Mouse (Mus musculus) midbrain, embryonic 13.5 days (tissue): ENCODE results near the gene Gm20425. TPM values are rescaled to one million over a fixed set of nuclear protein-coding genes. Genes with fewer than 3 reads are reported as not detected.
"Not testable (repeated sequence)": the region's sequence is repeated elsewhere in the genome, so short reads cannot be mapped to it uniquely, and the experiment has no call there.

Source experiments
- ATAC-seq: fragments of 200-750 bp; cut with Nextera tagmentation; 2 replicates; pipeline ENCODE4 v1.8.0; 2017; ENCODE audit warnings: mild to moderate bottlenecking, moderate TSS enrichment, moderate library complexity
- H3K27ac ChIP-seq: fragments of 300-500 bp; sonication (generic); 2 replicates; pipeline ENCODE4 v1.5.1; 2015; ENCODE audit warnings: inconsistent platforms, mild to moderate bottlenecking, moderate library complexity
- H3K27me3 ChIP-seq: fragments of 300-500 bp; sonication (generic); 2 replicates; pipeline ENCODE4 v1.6.1; 2015; ENCODE audit warnings: mild to moderate bottlenecking, inconsistent platforms
- H3K36me3 ChIP-seq: fragments of 300-500 bp; sonication (generic); 2 replicates; pipeline ENCODE4 v1.6.1; 2015; ENCODE audit warnings: mild to moderate bottlenecking, inconsistent platforms
- H3K4me1 ChIP-seq: fragments of 300-500 bp; sonication (generic); replicated peaks from 2 replicates; pipeline ENCODE4 v1.6.1; 2015; ENCODE audit warnings: inconsistent platforms
- H3K4me2 ChIP-seq: fragments of 300-500 bp; sonication (generic); replicated peaks from 2 replicates; pipeline ENCODE4 v1.6.1; 2015; ENCODE audit warnings: moderate library complexity, mild to moderate bottlenecking, inconsistent platforms
- H3K4me3 ChIP-seq: fragments of 300-500 bp; sonication (generic); replicated peaks from 2 replicates; pipeline ENCODE4 v1.5.1; 2015; ENCODE audit warnings: mild to moderate bottlenecking, inconsistent platforms
- H3K9ac ChIP-seq: fragments of 300-500 bp; sonication (generic); replicated peaks from 2 replicates; pipeline ENCODE4 v1.6.1; 2015; ENCODE audit warnings: mild to moderate bottlenecking, inconsistent platforms
- H3K9me3 ChIP-seq: fragments of 300-500 bp; sonication (generic); 2 replicates; pipeline ENCODE4 v1.6.1; 2016; ENCODE audit warnings: mild to moderate bottlenecking, inconsistent platforms
- WGBS: fragments of 180-500 bp; shearing (Covaris S2); methylation state at CpG from one replicate; pipeline ENCODE4 v1.1.7; 2015; 5-methylcytosine and 5-hydroxymethylcytosine counted together
- polyA plus RNA-seq: library from polyadenylated mRNA; unstranded; fragments of >200 nt; fragmentation: Nextera tagmentation; extraction: Ambion mirVana; gene quantifications from 2 replicates; pipeline ENCODE4 v1.2.1, GENCODE M21; 2015

Gene Gm20425
- polyA plus RNA-seq, 1 experiment from 2014 or later: not detected

GRCm38 (mm10) chr9:103180807-103181565, 49.1 kb downstream of the Gm20425 start:
- no peaks in the 10 kb centered on the region for H3K9me3 ChIP-seq
- WGBS: 5% methylated on average over 20 of the region's 20 CpGs
- H3K27me3 ChIP-seq: no peaks in the 10 kb centered on the region
- peaks cover 13% of the 10 kb centered on the region for H3K4me1 ChIP-seq
- peak; percentile 82 for ATAC-seq
- peak overlapping the region; percentile 56 for H3K4me2 ChIP-seq
- peaks cover 57% of the 10 kb centered on the region for H3K36me3 ChIP-seq
- H3K9ac ChIP-seq: peak overlapping the region; percentile 56
- peak overlapping the region; percentile 32 for H3K4me3 ChIP-seq
- H3K27ac ChIP-seq: peak overlapping the region; percentile 53

GRCm38 (mm10) chr9:103180303-103180702, 49.8 kb downstream of the Gm20425 start:
- H3K4me1 ChIP-seq: peaks cover 13% of the 10 kb centered on the region
- no peaks in the 10 kb centered on the region for H3K27me3 ChIP-seq
- ATAC-seq: no peak
- peak overlapping the region; percentile 53 for H3K27ac ChIP-seq
- 80% methylated on average over 3 of the region's 3 CpGs for WGBS
- no peak overlapping the region for H3K4me3 ChIP-seq
- H3K4me2 ChIP-seq: peak overlapping the region; percentile 56
- no peaks in the 10 kb centered on the region for H3K9me3 ChIP-seq
- H3K9ac ChIP-seq: peak overlapping the region; percentile 56
- peaks cover 64% of the 10 kb centered on the region for H3K36me3 ChIP-seq

- Histone ChIP-seq H3K9ac (no peak overlapping the region), H3K27me3 (no peaks in the 10 kb centered on the region), H3K4me1 (peaks cover 8% of the 10 kb centered on the region), H3K9me3 (no peaks in the 10 kb centered on the region), H3K4me2 (no peak overlapping the region), H3K4me3 (no peak overlapping the region), H3K36me3 (peaks cover 79% of the 10 kb centered on the region), H3K27ac (no peak overlapping the region)
- WGBS: 97% methylated on average over 7 of the region's 7 CpGs
- ATAC-seq: no peak
These were observed 54.4 kb downstream of the Gm20425 start for GRCm38 (mm10) chr9:103175692-103176091.

GRCm38 (mm10) chr9:103174771-103175519, 55.2 kb downstream of the Gm20425 start:
- no peak overlapping the region for H3K9ac ChIP-seq
- peaks cover under 1% of the 10 kb centered on the region; the same call in 1 of the 2 replicates for H3K4me1 ChIP-seq
- no peak overlapping the region for H3K4me2 ChIP-seq
- no peaks in the 10 kb centered on the region for H3K27me3 ChIP-seq
- no peaks in the 10 kb centered on the region for H3K9me3 ChIP-seq
- no peak overlapping the region for H3K27ac ChIP-seq
- peaks cover 85% of the 10 kb centered on the region for H3K36me3 ChIP-seq
- H3K4me3 ChIP-seq: no peak overlapping the region
- no peak for ATAC-seq
- 66% methylated on average over 6 of the region's 6 CpGs for WGBS

GRCm38 (mm10) chr9:103168771-103169170, 61.3 kb downstream of the Gm20425 start:
- H3K4me2 ChIP-seq: no peak overlapping the region
- H3K27ac ChIP-seq: no peak overlapping the region
- no peak overlapping the region for H3K9ac ChIP-seq
- WGBS: 81% methylated on average over 7 of the region's 7 CpGs
- no peaks in the 10 kb centered on the region for H3K9me3 ChIP-seq
- ATAC-seq: no peak
- no peak overlapping the region for H3K4me3 ChIP-seq
- H3K27me3 ChIP-seq: no peaks in the 10 kb centered on the region
- H3K36me3 ChIP-seq: peaks cover 93% of the 10 kb centered on the region
- H3K4me1 ChIP-seq: no peaks in the 10 kb centered on the region

GRCm38 (mm10) chr9:103168046-103168445, 62.1 kb downstream of the Gm20425 start:
- no peak overlapping the region for H3K4me2 ChIP-seq
- 0 out of 2 replicates have a peak, but pooled peaks cover 5% of the 10 kb centered on the region for H3K4me1 ChIP-seq
- WGBS: 63% methylated on average over 6 of the region's 6 CpGs
- no peak overlapping the region for H3K27ac ChIP-seq
- no peak overlapping the region for H3K4me3 ChIP-seq
- H3K27me3 ChIP-seq: no peaks in the 10 kb centered on the region
- no peak overlapping the region for H3K9ac ChIP-seq
- H3K9me3 ChIP-seq: no peaks in the 10 kb centered on the region
- ATAC-seq: peak; percentile 53
- H3K36me3 ChIP-seq: peaks cover 93% of the 10 kb centered on the region

- WGBS: 66% methylated on average over 15 of the region's 15 CpGs
These were observed 66.3 kb downstream of the Gm20425 start for GRCm38 (mm10) chr9:103163806-103164205.

GRCm38 (mm10) chr9:103155158-103155557, 74.9 kb downstream of the Gm20425 start:
- H3K4me3 ChIP-seq, H3K9ac ChIP-seq, H3K27me3 ChIP-seq, H3K27ac ChIP-seq, H3K4me2 ChIP-seq, H3K9me3 ChIP-seq, ATAC-seq: not testable (repeated sequence)
- WGBS: 88% methylated on average over 7 of the region's 7 CpGs
- peaks cover 29% of the 10 kb centered on the region for H3K36me3 ChIP-seq
- peaks cover 35% of the 10 kb centered on the region for H3K4me1 ChIP-seq

More at GRCm38 (mm10) chr9:103163806-103164205, 66.3 kb downstream of the Gm20425 start:
- H3K27me3 ChIP-seq: no peaks in the 10 kb centered on the region
- ATAC-seq: 0 out of 2 replicates have a peak, but pooled peaks have one; percentile 31
- H3K27ac ChIP-seq: 0 out of 2 replicates have a peak overlapping the region, but pooled peaks have one; percentile 9
- H3K4me1 ChIP-seq: peaks cover 17% of the 10 kb centered on the region; the same call in 1 of the 2 replicates
- H3K9ac ChIP-seq: no peak overlapping the region
- no peaks in the 10 kb centered on the region for H3K9me3 ChIP-seq
- no peak overlapping the region for H3K4me2 ChIP-seq
- H3K36me3 ChIP-seq: peaks cover 84% of the 10 kb centered on the region
- H3K4me3 ChIP-seq: no peak overlapping the region

GRCm38 (mm10) chr9:103154568-103154967, 75.5 kb downstream of the Gm20425 start:
- H3K9me3 ChIP-seq: no peaks in the 10 kb centered on the region
- WGBS: 90% methylated on average over 2 of the region's 2 CpGs
- peaks cover 34% of the 10 kb centered on the region for H3K4me1 ChIP-seq
- no peak overlapping the region for H3K4me3 ChIP-seq
- H3K27ac ChIP-seq: no peak overlapping the region
- H3K9ac ChIP-seq: no peak overlapping the region
- no peak overlapping the region for H3K4me2 ChIP-seq
- ATAC-seq: no peak
- no peaks in the 10 kb centered on the region for H3K27me3 ChIP-seq
- peaks cover 25% of the 10 kb centered on the region for H3K36me3 ChIP-seq

GRCm38 (mm10) chr9:103153286-103153685, 76.8 kb downstream of the Gm20425 start:
- 59% methylated on average over 5 of the region's 5 CpGs for WGBS
- Histone ChIP-seq H3K9ac (no peak overlapping the region), H3K27me3 (no peaks in the 10 kb centered on the region), H3K4me3 (no peak overlapping the region), H3K4me1 (peaks cover 27% of the 10 kb centered on the region), H3K4me2 (no peak overlapping the region), H3K36me3 (peaks cover 24% of the 10 kb centered on the region), H3K9me3 (no peaks in the 10 kb centered on the region), H3K27ac (peak overlapping the region; percentile 22)
- 0 out of 2 replicates have a peak, but pooled peaks have one; percentile 6 for ATAC-seq

GRCm38 (mm10) chr9:103149074-103149799, 80.9 kb downstream of the Gm20425 start:
- WGBS: 93% methylated on average over 12 of the region's 12 CpGs
- Histone ChIP-seq H3K4me3 (no peak overlapping the region), H3K27me3 (no peaks in the 10 kb centered on the region), H3K9ac (no peak overlapping the region), H3K4me2 (no peak overlapping the region), H3K4me1 (peaks cover 60% of the 10 kb centered on the region), H3K9me3 (no peaks in the 10 kb centered on the region), H3K27ac (no peak overlapping the region), H3K36me3 (peaks cover 16% of the 10 kb centered on the region)
- ATAC-seq: no peak
